Mouse (Mus musculus): ENCODE data around the gene Smarcb1. TPM values are rescaled to one million over a fixed set of nuclear protein-coding genes. Genes with fewer than 3 reads are reported as not detected.

Smarcb1 gene
- polyA plus RNA-seq, 1 experiment from 2014 or later, result 283 TPM

DNA sequence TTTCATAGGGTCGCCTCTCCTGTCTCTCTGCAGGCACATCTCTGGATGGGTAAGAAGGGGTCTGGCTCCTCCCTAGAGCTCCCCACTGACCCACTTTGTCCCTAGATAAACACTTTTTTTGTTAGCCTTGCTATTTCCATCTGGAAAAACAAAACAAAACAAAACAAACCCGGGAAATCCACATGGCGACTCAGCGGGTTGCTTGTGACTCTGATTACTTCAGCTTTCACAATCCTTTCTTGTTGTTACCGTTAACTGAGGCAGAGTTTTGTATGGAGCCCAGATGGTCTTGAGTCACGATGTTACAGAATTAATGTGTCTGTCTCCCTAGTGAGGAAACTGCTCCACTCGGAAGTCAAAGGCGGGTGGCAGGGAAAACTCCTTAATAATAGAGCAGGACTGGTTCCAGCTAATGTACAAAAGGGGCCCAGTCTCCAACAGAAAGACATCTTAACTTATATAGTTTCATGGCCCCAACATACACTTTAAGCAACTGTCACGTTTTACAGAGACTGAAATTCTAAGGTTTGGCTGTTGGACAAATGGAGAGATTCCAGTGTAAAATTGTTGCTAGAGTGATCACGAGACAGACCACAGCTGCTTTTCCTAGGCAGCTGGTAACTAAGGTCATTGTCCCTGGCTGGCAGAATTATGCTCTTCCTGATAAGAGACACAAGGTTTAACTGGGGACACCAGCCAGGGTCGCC, 22.8 kb upstream of the Smarcb1 start:
- no peaks in the 10 kb centered on the region for H3K27me3 ChIP-seq (ENCODE audit: control insufficient read depth, insufficient read depth, low read length)
- no peak overlapping the region for H3K27ac ChIP-seq (replicated peaks; ENCODE audit: low read depth, low read length)
- no peaks in the 10 kb centered on the region for H3K36me3 ChIP-seq (ENCODE audit: control insufficient read depth, insufficient read depth, low read length)
- H3K9me3 ChIP-seq (ENCODE audit: control insufficient read depth, low read length), result no peaks in the 10 kb centered on the region
- DNase-seq (peak; percentile 41), ATAC-seq (ENCODE audit: low FRiP score, low TSS enrichment) (no peak)
- no peak overlapping the region for H3K4me3 ChIP-seq (replicated peaks; ENCODE audit: low read depth, low read length)
- 26% methylated on average over 11 of the region's 11 CpGs for WGBS
- H3K4me2 ChIP-seq (ENCODE audit: low read length), result no peak overlapping the region
- H3K4me1 ChIP-seq (ENCODE audit: control insufficient read depth, insufficient read depth, low read length), result no peaks in the 10 kb centered on the region
- H3K9ac ChIP-seq (replicated peaks; ENCODE audit: low read length), result no peak overlapping the region

DNA sequence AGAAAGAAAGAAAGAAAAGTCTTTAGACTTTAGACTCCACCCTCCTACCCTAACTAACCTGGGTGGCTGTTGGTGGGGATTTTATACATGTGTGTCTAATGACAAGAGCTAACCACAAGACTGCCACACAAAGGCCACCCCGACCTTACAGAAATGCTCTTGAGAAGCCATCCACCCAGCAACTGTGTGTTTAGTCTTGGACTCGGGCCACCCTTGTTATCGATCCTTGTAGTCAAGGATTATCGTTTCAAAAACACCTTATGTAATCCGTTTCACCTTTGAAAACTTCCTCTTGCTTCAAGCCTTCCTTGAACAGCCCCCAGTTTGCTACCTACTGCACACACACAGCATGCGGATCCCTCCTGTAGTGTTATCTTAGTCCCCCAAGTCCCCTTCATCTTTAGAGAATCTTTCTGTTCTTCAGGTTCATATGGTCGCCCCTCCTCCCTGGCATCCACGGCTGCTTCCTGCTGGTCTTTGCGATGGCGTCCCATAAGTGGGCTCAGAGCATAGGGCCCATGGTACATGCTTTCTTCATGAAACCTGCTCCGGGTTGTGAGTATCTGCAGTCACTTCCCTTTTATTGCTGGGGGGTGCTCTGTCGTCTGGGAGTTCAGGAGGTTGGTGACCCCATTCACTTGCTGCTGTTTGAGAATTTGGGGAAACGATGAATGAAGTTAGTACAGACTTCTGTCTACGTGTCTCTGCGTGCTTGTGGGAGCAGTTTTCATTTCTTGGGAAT, 21.5 kb upstream of the Smarcb1 start, which contains the start of gene Vpreb3:
Gene Vpreb3, plus strand, starts transcription at position 322 of the 742 bp plus-strand sequence.
- no peaks in the 10 kb centered on the region for H3K36me3 ChIP-seq (ENCODE audit: control insufficient read depth, insufficient read depth, low read length)
- 89% methylated on average over 15 of the region's 15 CpGs for WGBS
- H3K27ac ChIP-seq (replicated peaks; ENCODE audit: low read depth, low read length), result no peak within 1 kb of the TSS
- DNase-seq, result no peak
- no peaks in the 10 kb centered on the region for H3K4me1 ChIP-seq (ENCODE audit: control insufficient read depth, insufficient read depth, low read length)
- H3K4me2 ChIP-seq (ENCODE audit: low read length), result no peak within 1 kb of the TSS
- no peak within 1 kb of the TSS for H3K4me3 ChIP-seq (replicated peaks; ENCODE audit: low read depth, low read length)
- H3K27me3 ChIP-seq (ENCODE audit: control insufficient read depth, insufficient read depth, low read length), result no peaks in the 10 kb centered on the region; the same call in 1 of the 2 replicates
- no peak for ATAC-seq (ENCODE audit: low FRiP score, low TSS enrichment)
- no peaks in the 10 kb centered on the region for H3K9me3 ChIP-seq (ENCODE audit: control insufficient read depth, low read length)
- no peak within 1 kb of the TSS for H3K9ac ChIP-seq (replicated peaks; ENCODE audit: low read length)

DNA sequence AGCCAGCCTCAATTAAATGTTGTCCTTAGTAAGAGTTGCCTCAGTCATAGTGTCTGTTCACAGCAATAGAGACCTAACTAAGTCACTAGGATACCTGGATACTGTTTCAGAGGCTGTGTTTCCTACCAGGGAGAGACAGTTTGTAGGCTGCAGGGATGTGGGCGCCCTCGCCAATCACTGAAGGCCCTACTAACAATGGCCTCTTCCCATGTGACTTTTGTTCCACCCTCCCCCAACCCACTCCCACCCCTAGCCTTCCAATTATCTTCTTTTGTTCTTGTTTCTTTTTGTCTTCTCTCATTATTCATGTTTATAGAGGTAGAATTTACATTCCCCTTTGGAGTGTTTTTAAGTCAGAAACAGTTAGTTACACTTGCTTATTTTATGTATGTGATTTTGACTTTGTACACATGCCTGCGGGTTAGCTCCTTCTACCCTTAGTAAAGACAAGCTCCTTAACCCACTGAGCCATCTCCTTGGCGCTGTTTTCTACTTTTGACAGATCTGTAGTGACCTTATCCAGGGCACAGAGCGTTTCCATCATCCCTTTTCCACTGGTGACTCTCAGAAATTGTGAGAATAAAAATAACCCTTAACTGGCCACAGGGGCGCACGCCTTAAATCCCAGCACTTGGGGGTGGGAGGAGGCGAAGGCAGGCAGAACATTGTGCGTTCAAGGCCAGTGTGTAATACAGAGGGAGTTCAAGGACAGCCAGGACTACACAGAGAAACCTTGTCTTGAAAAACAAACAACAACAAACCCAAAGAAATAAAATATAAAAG, 19.8 kb upstream of the Smarcb1 start:
- DNase-seq (no peak), ATAC-seq (ENCODE audit: low FRiP score, low TSS enrichment) (no peak)
- Histone ChIP-seq H3K27me3 (ENCODE audit: control insufficient read depth, insufficient read depth, low read length) (peaks cover 4% of the 10 kb centered on the region), H3K36me3 (ENCODE audit: control insufficient read depth, insufficient read depth, low read length) (no peaks in the 10 kb centered on the region), H3K4me3 (replicated peaks; ENCODE audit: low read depth, low read length) (no peak overlapping the region), H3K4me1 (ENCODE audit: control insufficient read depth, insufficient read depth, low read length) (peaks cover under 1% of the 10 kb centered on the region; the same call in 1 of the 2 replicates), H3K9ac (replicated peaks; ENCODE audit: low read length) (no peak overlapping the region), H3K9me3 (ENCODE audit: control insufficient read depth, low read length) (no peaks in the 10 kb centered on the region), H3K27ac (replicated peaks; ENCODE audit: low read depth, low read length) (no peak overlapping the region), H3K4me2 (ENCODE audit: low read length) (no peak overlapping the region)
- 62% methylated on average over 9 of the region's 9 CpGs for WGBS

DNA sequence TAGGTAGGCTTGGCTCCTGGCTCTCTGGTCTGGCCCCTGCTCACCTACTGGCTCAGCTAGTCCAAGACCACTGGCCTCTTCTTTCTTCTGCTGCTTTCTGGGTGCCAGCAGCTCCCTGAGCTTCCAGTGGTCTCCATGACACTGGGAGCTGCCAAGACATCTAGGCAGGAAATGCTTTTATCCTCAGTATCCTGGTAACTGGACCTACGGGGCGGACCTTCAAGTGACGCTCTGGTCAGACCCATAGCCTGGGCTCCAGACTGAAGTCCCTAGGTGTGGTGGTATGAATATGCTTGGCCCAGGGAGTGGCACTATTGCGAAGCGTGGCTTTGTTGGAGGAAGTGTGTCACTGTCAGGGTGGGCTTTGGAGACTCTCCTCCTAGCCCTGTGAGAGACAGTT, 19.1 kb upstream of the Smarcb1 start, which contains the start of gene Gm867:
Gene Gm867, minus strand, starts transcription at position 153 of the 400 bp plus-strand sequence.
- Histone ChIP-seq H3K27ac (replicated peaks; ENCODE audit: low read depth, low read length) (no peak within 1 kb of the TSS), H3K27me3 (ENCODE audit: control insufficient read depth, insufficient read depth, low read length) (peaks cover 8% of the 10 kb centered on the region), H3K4me3 (replicated peaks; ENCODE audit: low read depth, low read length) (no peak within 1 kb of the TSS), H3K36me3 (ENCODE audit: control insufficient read depth, insufficient read depth, low read length) (no peaks in the 10 kb centered on the region), H3K4me1 (ENCODE audit: control insufficient read depth, insufficient read depth, low read length) (peaks cover 8% of the 10 kb centered on the region), H3K4me2 (ENCODE audit: low read length) (no peak within 1 kb of the TSS), H3K9ac (replicated peaks; ENCODE audit: low read length) (no peak within 1 kb of the TSS), H3K9me3 (ENCODE audit: control insufficient read depth, low read length) (no peaks in the 10 kb centered on the region)
- 81% methylated on average over 5 of the region's 5 CpGs for WGBS
- ATAC-seq (ENCODE audit: low FRiP score, low TSS enrichment), result no peak
- DNase-seq, result no peak

DNA sequence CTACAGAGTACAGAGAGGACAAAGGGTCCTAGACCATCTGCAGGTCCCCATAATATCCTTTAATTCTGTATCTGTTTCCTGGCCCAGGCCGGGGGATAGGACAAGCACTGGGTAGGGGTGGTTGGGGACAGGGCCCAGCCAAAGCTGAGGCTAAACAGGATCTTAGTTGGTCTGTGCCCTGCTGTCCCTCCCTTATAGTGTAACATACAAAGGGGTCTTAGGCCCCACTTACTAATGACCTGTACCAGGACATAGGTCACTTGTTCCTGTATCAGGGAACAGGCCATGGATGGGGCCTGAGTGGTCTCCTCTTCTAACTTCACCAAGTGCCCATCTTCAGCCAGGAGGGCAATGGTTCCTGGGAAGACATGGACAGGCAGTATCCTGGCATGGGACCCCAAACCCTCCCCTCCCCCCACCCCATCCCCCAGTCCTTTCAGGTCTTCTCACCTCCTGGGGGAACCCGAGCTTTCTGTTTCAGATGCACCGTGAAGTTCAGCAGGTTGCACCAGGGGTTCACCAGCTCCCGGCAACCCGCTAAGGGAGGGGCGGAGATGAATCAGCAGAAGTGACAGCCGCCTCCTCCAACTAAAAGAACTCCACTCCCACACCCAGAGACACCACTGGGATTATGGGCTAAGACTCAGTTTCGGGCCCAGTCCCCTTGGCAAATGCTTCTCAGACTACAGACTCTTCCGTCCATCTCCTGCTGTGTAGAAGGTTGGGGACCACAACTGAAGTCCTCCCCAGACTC, 18.2 kb upstream of the Smarcb1 start:
- Histone ChIP-seq H3K4me2 (ENCODE audit: low read length) (no peak overlapping the region), H3K4me1 (ENCODE audit: control insufficient read depth, insufficient read depth, low read length) (peaks cover 14% of the 10 kb centered on the region), H3K4me3 (replicated peaks; ENCODE audit: low read depth, low read length) (no peak overlapping the region), H3K9ac (replicated peaks; ENCODE audit: low read length) (no peak overlapping the region), H3K27ac (replicated peaks; ENCODE audit: low read depth, low read length) (no peak overlapping the region), H3K36me3 (ENCODE audit: control insufficient read depth, insufficient read depth, low read length) (no peaks in the 10 kb centered on the region), H3K27me3 (ENCODE audit: control insufficient read depth, insufficient read depth, low read length) (peaks cover 14% of the 10 kb centered on the region), H3K9me3 (ENCODE audit: control insufficient read depth, low read length) (no peaks in the 10 kb centered on the region)
- WGBS, result 40% methylated on average over 9 of the region's 9 CpGs
- ATAC-seq (ENCODE audit: low FRiP score, low TSS enrichment) (no peak), DNase-seq (no peak)

DNA sequence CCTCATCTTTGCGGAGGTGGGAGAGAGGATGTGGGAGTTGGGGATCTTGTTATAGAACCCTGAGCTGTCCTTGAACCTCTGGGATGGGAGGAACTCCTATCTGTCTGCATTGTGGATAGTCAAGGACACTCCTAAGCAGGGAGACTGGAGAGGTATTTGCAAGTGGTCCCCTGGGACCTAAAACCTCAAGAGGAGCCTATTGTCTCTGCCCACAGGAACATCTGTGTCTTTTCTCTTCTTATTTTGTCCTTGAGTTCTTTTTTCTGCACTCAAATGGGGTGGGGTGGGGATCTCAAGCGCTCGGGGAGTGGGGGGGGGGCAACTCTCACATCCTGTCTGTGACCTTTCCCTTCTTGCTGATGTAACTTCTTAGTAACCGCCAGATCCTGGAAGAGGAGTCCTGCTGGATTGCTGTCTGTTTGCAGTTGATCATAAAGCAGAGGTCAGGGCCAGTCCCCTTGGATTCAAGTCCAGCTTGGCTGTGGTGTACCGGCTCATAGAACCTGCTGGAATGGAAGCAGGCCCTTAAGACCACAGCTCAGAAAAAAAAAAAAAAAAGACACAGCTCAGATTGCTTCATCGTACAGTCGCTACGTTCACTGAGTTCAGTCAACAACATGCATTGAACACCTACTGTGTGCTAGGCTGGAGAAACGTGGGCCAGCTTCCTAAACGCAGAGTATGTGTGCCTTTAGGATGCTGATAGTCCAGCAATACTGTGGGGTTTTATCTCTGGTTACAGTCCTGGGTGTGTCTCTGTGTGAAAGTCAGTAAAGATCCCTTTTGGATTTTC, 16.6 kb upstream of the Smarcb1 start:
- H3K4me3 ChIP-seq (replicated peaks; ENCODE audit: low read depth, low read length), result no peak overlapping the region
- no peak for ATAC-seq (ENCODE audit: low FRiP score, low TSS enrichment)
- no peak overlapping the region for H3K27ac ChIP-seq (replicated peaks; ENCODE audit: low read depth, low read length)
- peaks cover 14% of the 10 kb centered on the region for H3K27me3 ChIP-seq (ENCODE audit: control insufficient read depth, insufficient read depth, low read length)
- WGBS, result 50% methylated on average over 10 of the region's 10 CpGs
- no peaks in the 10 kb centered on the region for H3K36me3 ChIP-seq (ENCODE audit: control insufficient read depth, insufficient read depth, low read length)
- DNase-seq, result no peak
- H3K4me2 ChIP-seq (ENCODE audit: low read length), result no peak overlapping the region
- H3K9ac ChIP-seq (replicated peaks; ENCODE audit: low read length), result no peak overlapping the region
- H3K9me3 ChIP-seq (ENCODE audit: control insufficient read depth, low read length), result no peaks in the 10 kb centered on the region
- peaks cover 14% of the 10 kb centered on the region for H3K4me1 ChIP-seq (ENCODE audit: control insufficient read depth, insufficient read depth, low read length)

DNA sequence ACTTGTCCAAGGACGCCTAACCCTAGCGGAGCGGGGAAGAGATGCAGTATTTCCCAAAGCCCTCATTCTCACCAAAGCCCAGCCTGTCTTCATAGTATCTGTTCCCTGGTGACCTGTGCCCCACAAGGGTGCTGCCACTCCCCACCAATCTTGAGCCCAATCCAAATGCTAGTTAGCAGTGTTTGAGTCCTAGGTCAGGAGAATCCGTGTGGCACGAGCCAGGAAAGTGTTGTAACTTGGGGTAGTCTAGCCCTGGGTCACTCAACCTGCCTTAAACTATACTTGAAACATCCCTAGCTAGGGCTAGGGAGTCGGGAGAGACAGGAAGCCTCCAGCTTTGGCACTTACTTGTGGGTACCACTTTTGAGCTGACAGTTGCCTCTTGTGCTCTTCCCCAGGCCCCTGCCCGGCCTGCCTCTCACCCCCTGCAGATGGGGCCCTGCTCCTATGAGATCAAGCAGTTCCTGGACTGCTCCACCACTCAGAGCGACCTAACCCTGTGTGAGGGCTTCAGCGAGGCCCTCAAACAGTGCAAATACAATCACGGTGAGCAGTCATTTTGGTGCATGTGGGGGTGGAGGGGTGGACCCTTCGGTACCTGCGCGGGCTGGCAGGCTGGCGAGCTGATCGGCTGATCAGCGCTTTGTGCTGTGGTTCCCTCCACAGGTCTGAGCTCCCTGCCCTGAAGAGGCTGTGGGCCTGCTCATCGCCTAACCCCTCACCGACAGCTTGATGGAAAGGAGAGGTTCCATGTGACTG, 15.7 kb upstream of the Smarcb1 start:
- ATAC-seq (ENCODE audit: low FRiP score, low TSS enrichment) (no peak), DNase-seq (no peak)
- Histone ChIP-seq H3K27me3 (ENCODE audit: control insufficient read depth, insufficient read depth, low read length) (peaks cover 14% of the 10 kb centered on the region), H3K4me1 (ENCODE audit: control insufficient read depth, insufficient read depth, low read length) (peaks cover 20% of the 10 kb centered on the region), H3K9ac (replicated peaks; ENCODE audit: low read length) (no peak overlapping the region), H3K4me2 (ENCODE audit: low read length) (no peak overlapping the region), H3K27ac (replicated peaks; ENCODE audit: low read depth, low read length) (no peak overlapping the region), H3K4me3 (replicated peaks; ENCODE audit: low read depth, low read length) (no peak overlapping the region), H3K9me3 (ENCODE audit: control insufficient read depth, low read length) (no peaks in the 10 kb centered on the region), H3K36me3 (ENCODE audit: control insufficient read depth, insufficient read depth, low read length) (no peaks in the 10 kb centered on the region)
- 36% methylated on average over 18 of the region's 18 CpGs for WGBS
